Mouse (Mus musculus): ENCODE results near the gene Hfe2.
A peak's percentile ranks its signal among the peaks of the same experiment; 100 is the strongest.
"Not testable (repeated sequence)": the region's sequence is repeated elsewhere in the genome, so short reads cannot be mapped to it uniquely, and the experiment has no call there.

The Hfe2 gene

GRCm38 (mm10) chr3:96496216-96496615 is 28.8 kb upstream of the Hfe2 start:
- DNase-seq (ENCODE audit: low read depth, low spot score), result no peak

- not testable (repeated sequence) for DNase-seq (ENCODE audit: low read depth, low spot score)
These were observed 28.2 kb upstream of the Hfe2 start for GRCm38 (mm10) chr3:96496620-96497275.

GRCm38 (mm10) chr3:96497451-96498028 is 27.4 kb upstream of the Hfe2 start:
- peak; percentile 88 for DNase-seq (ENCODE audit: low read depth, low spot score)

- DNase-seq (ENCODE audit: low read depth, low spot score), result peak; percentile 61
These were observed 26.3 kb upstream of the Hfe2 start for GRCm38 (mm10) chr3:96498476-96499245.

- peak; percentile 75 for DNase-seq (ENCODE audit: low read depth, low spot score)
These were observed 25.3 kb upstream of the Hfe2 start for GRCm38 (mm10) chr3:96499481-96500288.

GRCm38 (mm10) chr3:96500289-96500621 is 24.7 kb upstream of the Hfe2 start:
- DNase-seq (ENCODE audit: low read depth, low spot score), result peak; percentile 91

GRCm38 (mm10) chr3:96500691-96501265 is 24.2 kb upstream of the Hfe2 start:
- DNase-seq (ENCODE audit: low read depth, low spot score), result peak; percentile 86

- DNase-seq (ENCODE audit: low read depth, low spot score), result peak; percentile 78
These were observed 23.4 kb upstream of the Hfe2 start for GRCm38 (mm10) chr3:96501391-96502115.

GRCm38 (mm10) chr3:96502181-96503082 is 22.5 kb upstream of the Hfe2 start:
- no peak for DNase-seq (ENCODE audit: low read depth, low spot score)

- DNase-seq (ENCODE audit: low read depth, low spot score), result peak; percentile 88
These were observed 21.9 kb upstream of the Hfe2 start for GRCm38 (mm10) chr3:96503083-96503450.

GRCm38 (mm10) chr3:96503946-96504345 is 21.0 kb upstream of the Hfe2 start:
- no peak for DNase-seq (ENCODE audit: low read depth, low spot score)

GRCm38 (mm10) chr3:96504931-96505330 is 20.0 kb upstream of the Hfe2 start:
- no peak for DNase-seq (ENCODE audit: low read depth, low spot score)

- peak; percentile 90 for DNase-seq (ENCODE audit: low read depth, low spot score)
These were observed 18.4 kb upstream of the Hfe2 start for GRCm38 (mm10) chr3:96506396-96507047.

GRCm38 (mm10) chr3:96507966-96508365 is 17.0 kb upstream of the Hfe2 start:
- not testable (repeated sequence) for DNase-seq (ENCODE audit: low read depth, low spot score)

GRCm38 (mm10) chr3:96520171-96520570 is 4.8 kb upstream of the Hfe2 start:
- DNase-seq (ENCODE audit: low read depth, low spot score), result peak; percentile 35

- DNase-seq (ENCODE audit: low read depth, low spot score), result peak; percentile 52
These were observed 2.8 kb upstream of the Hfe2 start for GRCm38 (mm10) chr3:96522149-96522548.

GRCm38 (mm10) chr3:96524028-96524810 is 753 bp upstream of the Hfe2 start:
- no peak for DNase-seq (ENCODE audit: low read depth, low spot score)

- DNase-seq (ENCODE audit: low read depth, low spot score), result no peak
These were observed 1.2 kb downstream of the Hfe2 start for GRCm38 (mm10) chr3:96526013-96526762.
